Mouse (Mus musculus): Measurements from ENCODE around the gene Slc28a2.
"Not testable (repeated sequence)": the region's sequence is repeated elsewhere in the genome, so short reads cannot be mapped to it uniquely, and the experiment has no call there.

Gene Slc28a2

DNA sequence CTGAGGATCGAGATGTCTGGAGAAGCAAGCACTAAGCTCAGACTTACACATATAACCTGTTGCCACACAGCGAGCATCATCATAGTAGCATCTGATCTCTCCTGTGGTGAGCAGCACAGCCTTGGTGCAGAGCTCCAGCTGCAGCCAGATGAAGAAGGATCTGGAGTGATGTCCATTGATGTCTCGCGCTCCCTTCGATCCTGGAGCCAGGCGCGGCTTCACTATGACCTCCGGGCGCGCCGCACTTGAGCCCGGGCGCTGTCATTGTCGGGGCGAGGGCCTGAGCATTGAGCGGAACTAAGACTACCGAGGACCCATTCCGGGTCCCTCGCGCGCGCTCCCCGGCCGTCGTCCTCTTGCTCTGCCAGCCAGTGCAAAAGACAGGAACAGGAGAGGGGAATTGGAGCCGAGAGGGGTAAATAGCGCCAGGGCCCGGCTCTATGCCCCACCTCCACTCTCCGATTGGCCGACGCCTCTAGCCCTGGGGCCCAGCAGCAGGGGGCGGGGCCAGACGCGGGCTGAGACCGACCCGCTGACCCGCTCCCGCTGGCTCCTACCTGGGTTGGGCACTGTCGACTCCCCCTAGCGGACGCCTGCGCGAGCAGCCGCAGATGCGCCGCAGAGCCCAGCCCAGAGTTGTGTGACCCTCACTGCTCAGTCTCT lies 41.2 kb downstream of the Slc28a2 start:
- DNase-seq (ENCODE audit: low spot score): no peak

- no peak for DNase-seq (ENCODE audit: low spot score)
Observed at GRCm38 (mm10) chr2:122469221-122469620, 42.9 kb downstream of the Slc28a2 start.

- DNase-seq (ENCODE audit: low spot score): no peak
Observed at GRCm38 (mm10) chr2:122476585-122476984, 50.3 kb downstream of the Slc28a2 start.

DNA sequence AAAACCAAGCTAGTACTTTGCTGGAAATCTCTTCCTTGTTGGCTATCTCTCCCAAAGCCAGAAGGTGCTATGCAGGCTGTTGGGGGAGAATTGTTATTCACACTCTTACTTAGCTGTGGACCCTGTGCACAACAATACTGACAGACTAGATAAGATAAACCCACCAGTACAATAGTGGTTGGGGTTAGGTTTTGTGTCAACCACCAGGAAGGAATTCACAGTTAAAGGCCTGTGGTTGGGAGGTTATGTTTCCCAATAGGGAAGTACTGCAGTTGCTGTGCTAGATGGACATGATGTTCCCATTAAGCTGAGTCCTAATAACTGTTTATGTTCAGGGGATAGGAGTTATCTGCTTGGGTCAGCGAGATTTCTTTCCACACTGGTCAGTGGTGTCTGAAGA lies 57.5 kb downstream of the Slc28a2 start:
- DNase-seq (ENCODE audit: low spot score): not testable (repeated sequence)

GRCm38 (mm10) chr2:122484641-122485040 lies 58.4 kb downstream of the Slc28a2 start, which contains the start of gene Gm14085:
Gene Gm14085, plus strand, starts transcription at chr2:122484941.
- DNase-seq (ENCODE audit: low spot score): no peak

- not testable (repeated sequence) for DNase-seq (ENCODE audit: low spot score)
Observed at GRCm38 (mm10) chr2:122485654-122486053, 59.4 kb downstream of the Slc28a2 start.

GRCm38 (mm10) chr2:122486122-122486521 lies 59.8 kb downstream of the Slc28a2 start:
- DNase-seq (ENCODE audit: low spot score): not testable (repeated sequence)

DNA sequence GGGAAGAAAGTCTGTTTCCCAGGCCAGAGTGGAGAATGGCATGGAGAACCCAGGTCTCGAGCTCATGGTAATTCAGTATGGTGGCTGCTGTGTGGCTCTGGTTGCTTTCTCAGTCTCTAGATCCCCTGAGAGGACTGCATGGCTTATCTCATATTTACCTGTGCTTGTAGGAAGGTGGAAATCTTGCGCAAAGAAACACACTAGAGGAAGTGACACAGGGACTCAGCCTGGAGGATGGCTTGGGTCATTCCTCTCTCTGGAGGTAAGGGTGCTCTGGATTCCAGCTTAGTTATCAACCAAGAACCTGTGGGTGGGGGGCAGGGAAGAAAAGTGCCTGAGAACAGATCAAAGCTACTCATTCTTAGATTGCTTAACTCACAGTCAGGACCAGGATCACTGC lies 60.4 kb downstream of the Slc28a2 start:
- DNase-seq (ENCODE audit: low spot score): no peak

Data from MN1 (cell line).